Mouse (Mus musculus) kidney, postnatal 36 days (tissue): ENCODE data around the gene Gbx1.

ENCODE experiments used
- DNase-seq, 2 experiments: peaks; one replicate each; pipeline ENCODE4 v3.0.0; 2021 to 2022; ENCODE audit warnings: mixed read lengths in 2 of 2

The Gbx1 gene

GRCm38 (mm10) chr5:24474723-24475261 is 52.2 kb downstream of the Gbx1 start:
- DNase-seq, result peak in 1 of 2 experiments; percentile 74

GRCm38 (mm10) chr5:24474025-24474722 is 52.8 kb downstream of the Gbx1 start:
- peak in 1 of 2 experiments; percentile 59 for DNase-seq

- DNase-seq, result peak in 1 of 2 experiments; percentile 22
Measured at GRCm38 (mm10) chr5:24472884-24473619, 54.0 kb downstream of the Gbx1 start.

GRCm38 (mm10) chr5:24470600-24470999 is 56.4 kb downstream of the Gbx1 start:
- DNase-seq, result peak; percentile 83 to 92

- no peak for DNase-seq
Measured at GRCm38 (mm10) chr5:24466762-24467161, 60.2 kb downstream of the Gbx1 start.

- no peak for DNase-seq
Measured at GRCm38 (mm10) chr5:24455613-24456012, 71.4 kb downstream of the Gbx1 start.

GRCm38 (mm10) chr5:24455076-24455475 is 71.9 kb downstream of the Gbx1 start:
- no peak for DNase-seq

GRCm38 (mm10) chr5:24453985-24454303 is 73.1 kb downstream of the Gbx1 start:
- DNase-seq, result no peak

- no peak for DNase-seq
Measured at GRCm38 (mm10) chr5:24453283-24453984, 73.6 kb downstream of the Gbx1 start.
